Mouse (Mus musculus): Measurements from ENCODE around the gene Tmem126b. TPM values are rescaled to one million over a fixed set of nuclear protein-coding genes. Genes with fewer than 3 reads are reported as not detected.

Tmem126b gene
- polyA plus RNA-seq, 1 experiment, result 2.0 TPM

DNA sequence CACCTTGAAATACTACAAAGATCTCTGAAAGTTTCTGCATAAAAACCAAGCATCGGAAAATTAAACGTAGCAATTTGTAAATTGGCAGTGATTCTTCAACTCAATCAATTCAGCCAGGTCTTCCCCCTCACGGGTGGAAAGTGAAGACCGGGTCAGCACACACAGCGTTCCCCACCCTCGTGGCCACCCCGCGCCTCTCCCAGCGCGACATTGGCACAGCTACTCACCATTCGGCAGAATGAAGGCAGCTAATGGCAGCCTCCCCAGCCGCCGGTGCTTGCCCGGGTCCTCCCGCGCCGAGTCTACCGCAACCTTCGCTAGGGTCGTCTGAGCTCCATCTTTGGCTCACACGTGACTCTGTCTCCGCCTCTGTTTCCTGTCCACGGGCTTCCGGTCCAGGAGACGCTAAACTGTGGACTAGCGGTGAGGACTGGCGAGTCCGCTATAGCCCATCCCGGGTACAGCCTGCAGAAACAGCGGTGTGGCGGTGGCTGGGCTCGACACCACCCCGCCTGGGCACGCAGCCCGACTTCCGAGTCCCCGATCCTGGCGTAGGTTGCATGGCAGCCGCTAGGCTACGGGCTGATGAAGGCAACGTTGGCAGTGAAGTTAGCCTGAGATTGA lies 18.8 kb downstream of the Tmem126b start, which contains the start of gene Tmem126a:
Tmem126a (minus strand) TSS at position 385 of the 624 bp plus-strand sequence.
- Histone ChIP-seq H3K4me1 (peaks cover 24% of the 10 kb centered on the region), H3K9me3 (no peaks in the 10 kb centered on the region), H3K4me3 (replicated peaks) (peak within 1 kb of the TSS; percentile 97), H3K36me3 (replicated peaks; ENCODE audit: low read length) (peaks cover 27% of the 10 kb centered on the region), H3K27me3 (replicated peaks) (peaks cover 5% of the 10 kb centered on the region)
- peak; percentile 87 for TF ChIP-seq FLI1 (IDR thresholded peaks at IDR 0.05; ENCODE audit: low read length)
- TF ChIP-seq GATA1 (IDR thresholded peaks at IDR 0.05; ENCODE audit: borderline replicate concordance, low read length), result no peak

DNA sequence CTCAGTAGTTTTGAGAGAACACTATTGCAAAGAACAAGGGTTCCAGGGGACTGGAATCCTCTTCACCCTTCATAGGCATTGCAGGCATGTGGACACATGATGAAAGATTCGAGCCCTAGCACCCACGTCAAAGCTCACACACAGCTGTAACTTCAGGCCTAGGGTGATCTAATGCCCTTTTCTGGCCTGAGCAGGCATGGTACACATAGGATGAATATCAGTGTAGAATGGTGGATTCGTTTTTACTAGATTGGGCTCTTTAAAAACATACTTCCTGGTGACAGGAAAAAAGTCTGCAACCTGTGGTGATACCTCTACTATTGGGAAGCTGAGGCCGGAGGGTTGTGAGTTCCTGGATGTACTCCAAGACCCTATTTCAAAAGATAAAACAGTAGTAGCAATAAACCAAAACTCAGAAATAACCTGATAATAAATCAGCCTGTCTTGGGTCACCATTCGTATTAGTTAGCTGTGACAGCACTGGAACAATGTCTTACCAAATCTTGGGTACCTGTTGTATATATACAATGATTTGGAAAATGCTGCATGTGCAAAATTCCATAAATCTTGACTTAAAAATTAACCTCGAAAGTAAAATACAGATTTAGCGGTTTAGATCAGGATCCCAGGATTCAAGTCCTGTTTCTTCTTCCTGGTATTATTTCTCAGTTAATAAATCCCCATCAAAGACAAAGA lies 19.5 kb downstream of the Tmem126b start:
- Histone ChIP-seq H3K36me3 (replicated peaks; ENCODE audit: low read length) (peaks cover 34% of the 10 kb centered on the region), H3K4me1 (peaks cover 24% of the 10 kb centered on the region), H3K27me3 (replicated peaks) (peaks cover 5% of the 10 kb centered on the region), H3K4me3 (replicated peaks) (peak overlapping the region; percentile 97), H3K9me3 (no peaks in the 10 kb centered on the region)
- TF ChIP-seq GATA1 (IDR thresholded peaks at IDR 0.05; ENCODE audit: borderline replicate concordance, low read length) (no peak), FLI1 (IDR thresholded peaks at IDR 0.05; ENCODE audit: low read length) (no peak)

DNA sequence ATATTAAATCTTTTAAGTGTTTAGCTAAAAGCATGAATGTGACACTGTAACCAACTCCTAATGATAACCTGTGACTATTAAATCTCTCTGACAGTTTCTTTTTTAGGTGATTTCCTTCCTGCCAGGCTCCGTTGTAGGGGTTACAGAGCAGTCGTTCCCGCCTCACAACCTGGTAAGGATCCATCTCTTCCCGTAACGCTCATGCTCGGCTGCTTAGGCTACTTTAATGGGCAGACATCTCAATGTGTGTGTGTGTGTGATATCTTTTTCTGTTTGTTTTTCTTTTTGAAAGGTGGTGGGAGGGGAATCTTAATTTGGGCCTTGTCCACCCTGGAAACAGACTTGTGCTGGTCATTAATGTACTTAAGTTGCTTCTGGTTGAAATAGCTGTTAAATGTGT lies 31.6 kb downstream of the Tmem126b start:
- TF ChIP-seq GATA1 (IDR thresholded peaks at IDR 0.05; ENCODE audit: borderline replicate concordance, low read length) (no peak), FLI1 (IDR thresholded peaks at IDR 0.05; ENCODE audit: low read length) (no peak)
- H3K9me3 ChIP-seq, result 0 out of 2 replicates have a peak, but pooled peaks cover 6% of the 10 kb centered on the region
- peaks cover 39% of the 10 kb centered on the region for H3K36me3 ChIP-seq (replicated peaks; ENCODE audit: low read length)
- peak overlapping the region; percentile 100 for H3K4me3 ChIP-seq (replicated peaks)
- H3K4me1 ChIP-seq, result peaks cover 13% of the 10 kb centered on the region; the same call in 1 of the 2 replicates
- H3K27me3 ChIP-seq (replicated peaks), result no peaks in the 10 kb centered on the region

DNA sequence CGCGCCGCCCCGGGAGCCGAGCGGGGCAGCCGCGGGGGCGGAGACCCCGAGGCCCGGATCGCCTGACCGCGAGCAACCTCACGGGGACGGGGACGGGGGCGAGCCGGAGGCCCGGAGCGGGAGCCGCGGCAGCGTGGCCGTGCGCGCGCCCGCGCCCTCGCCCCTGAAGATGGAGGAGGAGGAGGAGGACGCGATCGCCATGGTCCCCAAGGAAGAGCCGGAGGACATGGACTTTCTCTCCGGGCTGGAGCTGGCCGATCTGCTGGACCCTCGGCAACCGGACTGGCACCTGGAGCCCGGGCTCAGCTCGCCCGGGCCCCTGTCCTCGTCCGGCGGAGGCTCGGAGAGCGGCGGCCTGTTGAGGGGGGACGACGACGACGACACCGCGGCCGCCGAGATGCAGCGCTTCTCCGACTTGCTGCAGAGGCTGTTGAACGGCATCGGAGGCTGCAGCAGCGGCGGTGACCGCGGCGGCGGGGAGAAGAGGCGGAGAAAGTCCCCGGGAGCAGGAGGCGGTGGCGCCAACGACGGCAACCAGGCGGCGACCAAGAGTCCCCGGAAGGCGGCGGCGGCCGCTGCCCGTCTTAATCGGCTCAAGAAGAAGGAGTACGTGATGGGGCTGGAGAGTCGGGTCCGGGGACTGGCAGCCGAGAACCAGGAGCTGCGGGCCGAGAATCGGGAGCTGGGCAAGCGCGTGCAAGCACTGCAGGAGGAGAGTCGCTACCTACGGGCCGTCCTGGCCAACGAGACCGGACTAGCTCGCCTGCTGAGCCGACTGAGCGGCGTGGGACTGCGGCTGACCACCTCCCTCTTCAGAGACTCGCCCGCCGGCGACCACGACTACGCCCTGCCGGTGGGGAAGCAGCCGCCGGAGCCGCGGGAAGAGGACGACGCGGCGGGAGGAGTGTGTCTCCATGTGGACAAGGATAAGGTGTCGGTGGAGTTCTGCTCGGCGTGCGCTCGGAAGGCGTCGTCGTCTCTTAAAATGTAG lies 32.4 kb downstream of the Tmem126b start:
- Histone ChIP-seq H3K4me1 (peaks cover 9% of the 10 kb centered on the region; the same call in 1 of the 2 replicates), H3K4me3 (replicated peaks) (peak overlapping the region; percentile 100), H3K9me3 (0 out of 2 replicates have a peak, but pooled peaks cover 6% of the 10 kb centered on the region), H3K36me3 (replicated peaks; ENCODE audit: low read length) (peaks cover 31% of the 10 kb centered on the region), H3K27me3 (replicated peaks) (no peaks in the 10 kb centered on the region)
- TF ChIP-seq GATA1 (IDR thresholded peaks at IDR 0.05; ENCODE audit: borderline replicate concordance, low read length), result no peak
- no peak for TF ChIP-seq FLI1 (IDR thresholded peaks at IDR 0.05; ENCODE audit: low read length)

DNA sequence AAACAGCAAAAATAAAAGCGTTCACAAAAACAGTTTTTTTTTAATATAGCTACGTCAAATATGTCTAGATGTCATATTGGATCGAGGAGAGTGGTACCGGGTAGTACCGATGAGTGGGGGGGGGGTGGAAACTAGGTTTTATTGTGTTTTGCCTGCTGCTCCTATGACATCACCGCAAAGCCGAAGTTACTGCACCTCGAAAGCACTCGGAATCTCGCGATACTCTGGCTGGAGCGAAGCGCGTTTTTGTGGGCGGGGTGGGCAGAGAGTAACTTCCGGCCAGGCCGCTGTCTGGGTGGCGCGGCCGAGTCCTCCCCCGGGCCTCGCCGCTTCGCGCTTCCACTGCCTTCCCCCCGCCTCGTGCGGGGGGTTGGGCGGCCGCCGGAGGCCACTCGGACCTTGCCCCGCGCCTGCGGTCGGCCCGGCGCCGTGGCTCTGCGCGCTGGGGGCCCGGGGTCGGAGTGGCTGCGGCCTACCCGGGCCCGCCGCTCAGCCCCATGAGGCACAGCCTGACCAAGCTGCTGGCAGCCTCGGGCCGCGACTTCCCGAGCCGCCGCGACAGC lies 33.2 kb downstream of the Tmem126b start, which contains the start of gene Crebzf:
Crebzf (plus strand) TSS at position 212 of the 563 bp plus-strand sequence.
- H3K27me3 ChIP-seq (replicated peaks), result no peaks in the 10 kb centered on the region
- TF ChIP-seq GATA1 (IDR thresholded peaks at IDR 0.05; ENCODE audit: borderline replicate concordance, low read length) (no peak), FLI1 (IDR thresholded peaks at IDR 0.05; ENCODE audit: low read length) (no peak)

DNA sequence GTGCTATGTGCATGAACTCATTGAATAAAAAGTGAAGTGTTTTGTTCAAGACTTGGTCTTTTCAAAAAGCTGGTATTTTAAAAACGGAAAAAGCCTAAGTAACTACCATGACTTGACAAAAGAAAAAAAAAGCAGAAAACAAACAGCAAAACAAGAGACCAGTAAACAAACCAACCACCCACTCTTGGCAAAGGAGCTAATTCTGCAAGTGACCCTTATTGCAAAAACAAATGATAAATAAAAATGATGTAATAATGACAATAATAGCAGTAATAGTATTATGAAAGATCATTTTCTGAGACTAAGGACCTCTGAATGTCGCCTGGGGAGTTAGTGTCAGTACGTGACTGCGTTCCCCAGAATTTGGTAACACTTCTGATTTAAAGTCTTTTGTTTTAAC lies 33.7 kb downstream of the Tmem126b start:
- Histone ChIP-seq H3K4me3 (replicated peaks) (peak overlapping the region; percentile 100), H3K27me3 (replicated peaks) (peaks cover under 1% of the 10 kb centered on the region), H3K4me1 (peaks cover 10% of the 10 kb centered on the region; the same call in 1 of the 2 replicates), H3K9me3 (0 out of 2 replicates have a peak, but pooled peaks cover 6% of the 10 kb centered on the region), H3K36me3 (replicated peaks; ENCODE audit: low read length) (peaks cover 17% of the 10 kb centered on the region)
- TF ChIP-seq FLI1 (IDR thresholded peaks at IDR 0.05; ENCODE audit: low read length), result no peak
- no peak for TF ChIP-seq GATA1 (IDR thresholded peaks at IDR 0.05; ENCODE audit: borderline replicate concordance, low read length)

More for the DNA sequence above, 33.2 kb downstream of the Tmem126b start, which contains the start of gene Crebzf:
- Histone ChIP-seq H3K9me3 (0 out of 2 replicates have a peak, but pooled peaks cover 6% of the 10 kb centered on the region), H3K36me3 (replicated peaks; ENCODE audit: low read length) (peaks cover 23% of the 10 kb centered on the region), H3K4me3 (replicated peaks) (peak within 1 kb of the TSS; percentile 100), H3K4me1 (peaks cover 10% of the 10 kb centered on the region; the same call in 1 of the 2 replicates)

DNA sequence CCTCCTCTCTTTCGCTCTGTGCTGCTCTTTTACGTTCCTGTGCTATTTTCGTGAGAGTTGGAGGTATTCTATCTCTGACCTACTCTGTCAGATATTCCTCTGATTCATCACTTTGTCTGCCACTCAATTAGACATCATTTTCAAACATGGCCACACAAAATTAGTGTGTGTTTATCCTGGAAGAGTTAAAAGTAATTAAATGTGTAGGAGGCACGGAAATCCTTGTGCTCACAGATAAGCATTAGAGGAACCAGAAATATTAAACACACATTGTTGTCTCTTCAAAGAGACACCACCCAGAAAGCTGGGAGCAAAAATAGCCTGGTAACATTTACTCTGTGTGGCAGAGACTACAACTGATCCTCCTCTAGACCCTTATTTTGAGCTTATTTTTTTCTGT lies 35.8 kb downstream of the Tmem126b start:
- H3K36me3 ChIP-seq (replicated peaks; ENCODE audit: low read length), result peaks cover 6% of the 10 kb centered on the region
- peaks cover 1% of the 10 kb centered on the region for H3K27me3 ChIP-seq (replicated peaks)
- TF ChIP-seq GATA1 (IDR thresholded peaks at IDR 0.05; ENCODE audit: borderline replicate concordance, low read length) (no peak), FLI1 (IDR thresholded peaks at IDR 0.05; ENCODE audit: low read length) (no peak)
- 0 out of 2 replicates have a peak, but pooled peaks cover 6% of the 10 kb centered on the region for H3K9me3 ChIP-seq
- peaks cover 7% of the 10 kb centered on the region; the same call in 1 of the 2 replicates for H3K4me1 ChIP-seq
- H3K4me3 ChIP-seq (replicated peaks), result no peak overlapping the region

DNA sequence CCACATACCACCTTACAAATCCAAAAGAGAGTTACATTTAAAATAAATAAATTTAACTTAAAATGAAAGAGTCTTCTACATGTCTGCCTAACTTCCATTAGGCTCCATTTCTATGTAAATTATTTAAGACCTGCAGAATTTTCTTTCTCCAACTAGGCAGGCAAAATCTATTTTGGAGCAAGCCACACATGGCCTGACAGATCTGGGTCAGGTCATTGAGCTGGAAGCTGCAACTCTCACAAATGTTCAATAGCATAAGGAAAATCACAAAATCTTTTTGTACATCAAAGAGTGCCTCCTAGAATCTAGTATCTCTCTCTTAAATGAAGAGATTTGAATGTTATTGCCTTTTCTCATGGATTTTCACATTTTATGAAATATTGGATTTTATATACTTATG lies 43.6 kb downstream of the Tmem126b start:
- no peak overlapping the region for H3K4me3 ChIP-seq (replicated peaks)
- H3K4me1 ChIP-seq, result peaks cover 1% of the 10 kb centered on the region
- no peaks in the 10 kb centered on the region for H3K36me3 ChIP-seq (replicated peaks; ENCODE audit: low read length)
- no peak for TF ChIP-seq FLI1 (IDR thresholded peaks at IDR 0.05; ENCODE audit: low read length)
- peaks cover 6% of the 10 kb centered on the region for H3K27me3 ChIP-seq (replicated peaks)
- H3K9me3 ChIP-seq, result peaks cover 1% of the 10 kb centered on the region; the same call in 1 of the 2 replicates

DNA sequence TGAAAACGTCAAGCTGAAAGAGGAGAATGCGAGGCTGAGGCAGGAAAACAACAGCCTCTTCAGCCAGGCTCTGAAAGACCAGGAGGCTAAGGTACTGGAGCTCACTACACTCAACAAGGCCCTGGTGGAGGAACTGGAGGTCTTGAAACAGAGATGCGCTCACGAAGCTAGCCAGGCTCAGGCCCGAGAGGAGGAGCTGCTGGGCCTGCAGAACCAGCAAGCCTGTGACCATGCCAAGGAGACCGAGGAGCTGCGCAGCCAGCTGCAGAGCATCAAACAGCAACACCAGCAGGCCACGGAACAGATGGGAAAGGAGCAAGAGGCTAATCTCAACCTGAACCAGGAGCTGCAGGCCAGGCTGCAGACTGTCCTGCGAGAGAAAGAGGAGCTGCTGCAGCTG lies 48.8 kb downstream of the Tmem126b start:
- Histone ChIP-seq H3K9me3 (peaks cover 9% of the 10 kb centered on the region), H3K27me3 (replicated peaks) (peaks cover 13% of the 10 kb centered on the region), H3K4me3 (replicated peaks) (peak overlapping the region; percentile 85), H3K36me3 (replicated peaks; ENCODE audit: low read length) (no peaks in the 10 kb centered on the region), H3K4me1 (peaks cover 13% of the 10 kb centered on the region)
- TF ChIP-seq FLI1 (IDR thresholded peaks at IDR 0.05; ENCODE audit: low read length) (no peak), GATA1 (IDR thresholded peaks at IDR 0.05; ENCODE audit: borderline replicate concordance, low read length) (no peak)

Data from megakaryocyte, embryonic 14.5 days (primary cell).